Comparison of ENCODE assay signal across 8 mouse cellular contexts in the genomic region with DNA sequence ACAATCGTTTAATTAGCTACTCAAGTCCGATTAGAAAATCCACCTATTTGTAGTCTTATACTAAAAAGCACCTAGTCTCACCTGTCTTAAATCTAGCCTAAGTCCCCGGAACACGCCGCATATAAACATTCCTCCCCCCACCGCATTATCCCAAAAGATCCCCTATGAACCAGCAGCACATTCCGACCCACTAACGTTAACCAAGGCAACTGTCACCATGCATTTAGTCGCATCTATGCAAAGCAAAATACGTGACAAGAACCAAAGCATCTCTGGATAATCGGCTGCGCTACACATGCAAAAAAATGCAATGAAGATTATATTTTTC. TPM values are rescaled to one million over a fixed set of nuclear protein-coding genes. Genes with fewer than 3 reads are reported as not detected.
DNase-seq lines count a peak whose midpoint lies in the region; ATAC-seq and TF ChIP-seq lines count a peak whose summit lies in the region.
"Had no signal": no experiment of that assay in that cellular context is flagged by ENCODE, and none has a peak within 500 bp of the region (broad histone marks: within the 10 kb centered on the region; RNA-seq: fewer than 3 reads in every experiment).

No protein-coding gene starts in this region.

- no peak for DNase-seq in kidney, adult 8-10 months
- DNase-seq in hindbrain, postnatal 0 days (ENCODE audit: low spot score): peak; percentile 31
- DNase-seq in neural tube, embryonic 10.5 days (ENCODE audit: extremely low spot score, low spot score): peak; percentile 24
- DNase-seq in B cell, adult 2 months: no peak
- DNase-seq in thymus, postnatal 10 days (ENCODE audit: low spot score in 2 of 2): no peak

- no peak; the same call in 1 of the 2 replicates for ATAC-seq in kidney, embryonic 16.5 days (ENCODE audit: low FRiP score, low TSS enrichment)
- no peak for ATAC-seq in embryonic facial prominence, embryonic 15.5 days (ENCODE audit: insufficient number of reproducible peaks, low FRiP score, low TSS enrichment, low read depth)
- peak; percentile 1 for ATAC-seq in hindbrain, postnatal 0 days

- TF ChIP-seq CTCF in hindbrain, postnatal 0 days (IDR thresholded peaks at IDR 0.05; ENCODE audit: low read depth): no peak

- no peak overlapping the region for H3K27ac ChIP-seq in kidney, embryonic 16.5 days (ENCODE audit: low read length)
- H3K27ac ChIP-seq in embryonic facial prominence, embryonic 15.5 days (replicated peaks): no peak overlapping the region
- H3K27ac ChIP-seq in hindbrain, postnatal 0 days: peak overlapping the region; percentile 76

- H3K9me3 ChIP-seq in kidney, embryonic 16.5 days (ENCODE audit: low read length): no peaks in the 10 kb centered on the region
- H3K9me3 ChIP-seq in embryonic facial prominence, embryonic 15.5 days (replicated peaks): no peaks in the 10 kb centered on the region
- no peaks in the 10 kb centered on the region for H3K9me3 ChIP-seq in hindbrain, postnatal 0 days (ENCODE audit: low read length)

- peaks cover 18% of the 10 kb centered on the region for H3K4me1 ChIP-seq in kidney, embryonic 16.5 days (ENCODE audit: insufficient read depth, low read length)
- peaks cover 17% of the 10 kb centered on the region for H3K4me1 ChIP-seq in embryonic facial prominence, embryonic 15.5 days
- no peaks in the 10 kb centered on the region for H3K4me1 ChIP-seq in hindbrain, postnatal 0 days (ENCODE audit: insufficient read depth, low read length)

- peak overlapping the region; percentile 48 for H3K4me3 ChIP-seq in kidney, embryonic 16.5 days (ENCODE audit: low read length)
- H3K4me3 ChIP-seq in embryonic facial prominence, embryonic 15.5 days (replicated peaks): peak overlapping the region; percentile 46
- peak overlapping the region; percentile 57 for H3K4me3 ChIP-seq in hindbrain, postnatal 0 days (ENCODE audit: low read length)

- H3K9ac ChIP-seq in kidney, embryonic 16.5 days (replicated peaks; ENCODE audit: low read length): peak overlapping the region; percentile 37
- H3K9ac ChIP-seq in embryonic facial prominence, embryonic 15.5 days: 0 out of 2 replicates have a peak overlapping the region, but pooled peaks have one; percentile 26
- peak overlapping the region; percentile 49 for H3K9ac ChIP-seq in hindbrain, postnatal 0 days (replicated peaks; ENCODE audit: low read length)

- WGBS in kidney, embryonic 16.5 days: 3% methylated on average over 12 of the region's 12 CpGs
- WGBS in embryonic facial prominence, embryonic 15.5 days: 3% methylated on average over 12 of the region's 12 CpGs
- 1% methylated on average over 12 of the region's 12 CpGs for WGBS in hindbrain, postnatal 0 days

- no peaks in the 10 kb centered on the region for H3K36me3 ChIP-seq in kidney, embryonic 16.5 days (ENCODE audit: insufficient read depth, low read length)
- H3K36me3 ChIP-seq in embryonic facial prominence, embryonic 15.5 days: no peaks in the 10 kb centered on the region
- H3K36me3 ChIP-seq in hindbrain, postnatal 0 days (ENCODE audit: insufficient read depth, low read length): no peaks in the 10 kb centered on the region

- H3K27me3 ChIP-seq in kidney, embryonic 16.5 days (ENCODE audit: insufficient read depth, low read length): peaks cover 27% of the 10 kb centered on the region
- peaks cover 14% of the 10 kb centered on the region for H3K27me3 ChIP-seq in embryonic facial prominence, embryonic 15.5 days
- no peaks in the 10 kb centered on the region for H3K27me3 ChIP-seq in hindbrain, postnatal 0 days (ENCODE audit: insufficient read depth, low read length)

- peak overlapping the region; percentile 74 for H3K4me2 ChIP-seq in kidney, embryonic 16.5 days (replicated peaks; ENCODE audit: low read depth, low read length)
- H3K4me2 ChIP-seq in embryonic facial prominence, embryonic 15.5 days (replicated peaks): peak overlapping the region; percentile 78
- peak overlapping the region; percentile 73 for H3K4me2 ChIP-seq in hindbrain, postnatal 0 days (ENCODE audit: low read depth, low read length)

RNA-seq across cellular contexts. Expression of gene Vsnl1, which starts 0.4 kb away (rescaled TPM):
- polyA plus RNA-seq in kidney, embryonic 16.5 days (2015; fragmentation: Nextera tagmentation; extraction: Ambion mirVana): 0.41 TPM in 2 replicates
- 3.9 TPM in 2 replicates for polyA plus RNA-seq in embryonic facial prominence, embryonic 15.5 days (2015; fragmentation: Nextera tagmentation; extraction: Ambion mirVana)
- total RNA-seq in hindbrain, postnatal 0 days (2014; rRNA removed): 154 and 182 TPM in 2 replicates
- 187 and 225 TPM in 2 replicates for polyA plus RNA-seq in hindbrain, postnatal 0 days (2015; fragmentation: Nextera tagmentation; extraction: Ambion mirVana)

RNA-seq across cellular contexts. Expression of gene Rad51ap2, which starts 19.9 kb away (rescaled TPM):
- 0.05 and 0.06 TPM in 2 replicates for polyA plus RNA-seq in kidney, embryonic 16.5 days (2015; fragmentation: Nextera tagmentation; extraction: Ambion mirVana)
- 0.57 and 0.59 TPM in 2 replicates for polyA plus RNA-seq in embryonic facial prominence, embryonic 15.5 days (2015; fragmentation: Nextera tagmentation; extraction: Ambion mirVana)
- 0.22 TPM in 1 of 2 replicates, not detected in the other for total RNA-seq in hindbrain, postnatal 0 days (2014; rRNA removed)
- polyA plus RNA-seq in hindbrain, postnatal 0 days (2015; fragmentation: Nextera tagmentation; extraction: Ambion mirVana): 0.73 and 0.91 TPM in 2 replicates
- polyA plus RNA-seq: gonadal fat pad, adult 2 months had no signal

Comparison
In these comparisons a context has a peak if more than half of its experiments do, and no peak if none do; other contexts are left out.
1. DNase-seq: peak in hindbrain, postnatal 0 days (single experiment) and neural tube, embryonic 10.5 days (single experiment); none in kidney, adult 8-10 months (0 of 2), B cell, adult 2 months (0 of 2) and thymus, postnatal 10 days (0 of 2).
2. RNA of gene Vsnl1, which starts 0.4 kb away (polyA plus RNA-seq): 187 to 225 TPM in hindbrain, postnatal 0 days; 3.9 TPM in embryonic facial prominence, embryonic 15.5 days and 0.41 TPM in kidney, embryonic 16.5 days; every median in the first group is over 10 times any median in the second.
3. Peak in every context shown above with its lines, with median percentiles within 50 percentile points of each other: H3K4me2 ChIP-seq, H3K4me3 ChIP-seq and H3K9ac ChIP-seq.